Mouse (Mus musculus) lung, postnatal 0 days (tissue): ENCODE data around the gene Tssc4.

ENCODE experiments used
- CTCF ChIP-seq: IDR thresholded peaks from 2 replicates; pipeline ENCODE4 v1.5.1; 2016; ENCODE audit warnings: antibody characterized with exemption, mild to moderate bottlenecking
- EP300 ChIP-seq: IDR thresholded peaks from 2 replicates; pipeline ENCODE4 v1.6.1; 2016; ENCODE audit warnings: antibody characterized with exemption, mild to moderate bottlenecking, control low read depth

GRCm38 (mm10) chr7:143038174-143038931, 30.7 kb upstream of the Tssc4 start:
- TF ChIP-seq CTCF, result no peak
- no peak for TF ChIP-seq EP300
